Mouse (Mus musculus): Measurements from ENCODE around the gene Rab3d.

GRCm38 (mm10) chr9:21951977-21952376 is 34.0 kb upstream of the Rab3d start:
- TF ChIP-seq CTCF (IDR thresholded peaks at IDR 0.05) (peak; percentile 61), EP300 (IDR thresholded peaks at IDR 0.05) (no peak)
